Mouse (Mus musculus): Measurements from ENCODE around the gene Ccdc30.

- TF ChIP-seq CTCF (IDR thresholded peaks at IDR 0.05; ENCODE audit: control insufficient read depth, insufficient read depth, insufficient replicate concordance, low read depth, low read length) (no peak), POLR2A (IDR thresholded peaks at IDR 0.05; ENCODE audit: control insufficient read depth, low read depth, low read length) (no peak)
Measured at GRCm38 (mm10) chr4:119362231-119362630, 53.1 kb downstream of the Ccdc30 start.
